Mouse (Mus musculus): Measurements from ENCODE around the gene Impdh1. TPM values are rescaled to one million over a fixed set of nuclear protein-coding genes. Genes with fewer than 3 reads are reported as not detected.

Impdh1 gene
- polyA plus RNA-seq, 1 experiment from 2014 or later = 48.4 TPM

- Histone ChIP-seq H3K27ac (ENCODE audit: low read length) (no peak overlapping the region), H3K4me3 (ENCODE audit: low read length) (no peak overlapping the region), H3K4me1 (ENCODE audit: control insufficient read depth, insufficient read depth, low read length) (peaks cover 8% of the 10 kb centered on the region), H3K9ac (ENCODE audit: low read length) (no peak overlapping the region), H3K27me3 (ENCODE audit: control insufficient read depth, insufficient read depth, low read length) (no peaks in the 10 kb centered on the region), H3K4me2 (ENCODE audit: low read depth, low read length) (no peak overlapping the region), H3K36me3 (ENCODE audit: control insufficient read depth, insufficient read depth) (peaks cover 22% of the 10 kb centered on the region), H3K9me3 (replicated peaks; ENCODE audit: control insufficient read depth, low read length) (no peaks in the 10 kb centered on the region)
- WGBS = 80% methylated on average over 5 of the region's 5 CpGs
- ATAC-seq (replicated peaks; ENCODE audit: extremely low read depth, insufficient read depth, low FRiP score) = no peak
Observed at GRCm38 (mm10) chr6:29207017-29207416, 9.1 kb downstream of the Impdh1 start.

- Histone ChIP-seq H3K36me3 (ENCODE audit: control insufficient read depth, insufficient read depth) (peaks cover 22% of the 10 kb centered on the region), H3K27ac (ENCODE audit: low read length) (no peak overlapping the region), H3K4me3 (ENCODE audit: low read length) (no peak overlapping the region), H3K9ac (ENCODE audit: low read length) (no peak overlapping the region), H3K27me3 (ENCODE audit: control insufficient read depth, insufficient read depth, low read length) (no peaks in the 10 kb centered on the region), H3K4me1 (ENCODE audit: control insufficient read depth, insufficient read depth, low read length) (peaks cover 4% of the 10 kb centered on the region), H3K9me3 (replicated peaks; ENCODE audit: control insufficient read depth, low read length) (no peaks in the 10 kb centered on the region), H3K4me2 (ENCODE audit: low read depth, low read length) (no peak overlapping the region)
- ATAC-seq (replicated peaks; ENCODE audit: extremely low read depth, insufficient read depth, low FRiP score) = no peak
- WGBS = 93% methylated on average over 10 of the region's 10 CpGs
Observed at GRCm38 (mm10) chr6:29206006-29206405, 10.2 kb downstream of the Impdh1 start.

- H3K9ac ChIP-seq (ENCODE audit: low read length) = no peak overlapping the region
- H3K9me3 ChIP-seq (replicated peaks; ENCODE audit: control insufficient read depth, low read length) = no peaks in the 10 kb centered on the region
- WGBS = 55% methylated on average over 15 of the region's 15 CpGs
- no peak overlapping the region for H3K4me3 ChIP-seq (ENCODE audit: low read length)
- H3K27ac ChIP-seq (ENCODE audit: low read length) = 0 out of 2 replicates have a peak overlapping the region, but pooled peaks have one; percentile 20
- no peaks in the 10 kb centered on the region for H3K27me3 ChIP-seq (ENCODE audit: control insufficient read depth, insufficient read depth, low read length)
- H3K36me3 ChIP-seq (ENCODE audit: control insufficient read depth, insufficient read depth) = peaks cover 22% of the 10 kb centered on the region
- ATAC-seq (replicated peaks; ENCODE audit: extremely low read depth, insufficient read depth, low FRiP score) = 0 out of 2 replicates have a peak, but pooled peaks have one; percentile 25
- peak overlapping the region; percentile 31; the same call in 1 of the 2 replicates for H3K4me2 ChIP-seq (ENCODE audit: low read depth, low read length)
- peaks cover 3% of the 10 kb centered on the region; the same call in 1 of the 2 replicates for H3K4me1 ChIP-seq (ENCODE audit: control insufficient read depth, insufficient read depth, low read length)
Observed at GRCm38 (mm10) chr6:29204932-29205614, 11.1 kb downstream of the Impdh1 start.

GRCm38 (mm10) chr6:29203861-29204585 is 12.1 kb downstream of the Impdh1 start:
- Histone ChIP-seq H3K27me3 (ENCODE audit: control insufficient read depth, insufficient read depth, low read length) (no peaks in the 10 kb centered on the region), H3K9me3 (replicated peaks; ENCODE audit: control insufficient read depth, low read length) (no peaks in the 10 kb centered on the region), H3K9ac (ENCODE audit: low read length) (no peak overlapping the region), H3K4me3 (ENCODE audit: low read length) (no peak overlapping the region), H3K36me3 (ENCODE audit: control insufficient read depth, insufficient read depth) (peaks cover 22% of the 10 kb centered on the region), H3K27ac (ENCODE audit: low read length) (no peak overlapping the region), H3K4me2 (ENCODE audit: low read depth, low read length) (no peak overlapping the region), H3K4me1 (ENCODE audit: control insufficient read depth, insufficient read depth, low read length) (peaks cover 3% of the 10 kb centered on the region; the same call in 1 of the 2 replicates)
- WGBS = 82% methylated on average over 6 of the region's 6 CpGs
- ATAC-seq (replicated peaks; ENCODE audit: extremely low read depth, insufficient read depth, low FRiP score) = no peak

- Histone ChIP-seq H3K36me3 (ENCODE audit: control insufficient read depth, insufficient read depth) (peaks cover 22% of the 10 kb centered on the region), H3K27me3 (ENCODE audit: control insufficient read depth, insufficient read depth, low read length) (no peaks in the 10 kb centered on the region), H3K4me2 (ENCODE audit: low read depth, low read length) (no peak overlapping the region), H3K9me3 (replicated peaks; ENCODE audit: control insufficient read depth, low read length) (no peaks in the 10 kb centered on the region), H3K9ac (ENCODE audit: low read length) (no peak overlapping the region), H3K4me1 (ENCODE audit: control insufficient read depth, insufficient read depth, low read length) (peaks cover 8% of the 10 kb centered on the region), H3K27ac (ENCODE audit: low read length) (no peak overlapping the region), H3K4me3 (ENCODE audit: low read length) (no peak overlapping the region)
- ATAC-seq (replicated peaks; ENCODE audit: extremely low read depth, insufficient read depth, low FRiP score) = no peak
- WGBS = 88% methylated on average over 13 of the region's 13 CpGs
Observed at GRCm38 (mm10) chr6:29203096-29203495, 13.1 kb downstream of the Impdh1 start.

- Histone ChIP-seq H3K4me3 (ENCODE audit: low read length) (no peak overlapping the region), H3K4me2 (ENCODE audit: low read depth, low read length) (no peak overlapping the region), H3K9ac (ENCODE audit: low read length) (no peak overlapping the region), H3K9me3 (replicated peaks; ENCODE audit: control insufficient read depth, low read length) (no peaks in the 10 kb centered on the region), H3K36me3 (ENCODE audit: control insufficient read depth, insufficient read depth) (peaks cover 22% of the 10 kb centered on the region), H3K27me3 (ENCODE audit: control insufficient read depth, insufficient read depth, low read length) (peaks cover 6% of the 10 kb centered on the region), H3K27ac (ENCODE audit: low read length) (no peak overlapping the region), H3K4me1 (ENCODE audit: control insufficient read depth, insufficient read depth, low read length) (peaks cover 8% of the 10 kb centered on the region)
- WGBS = 82% methylated on average over 8 of the region's 8 CpGs
- no peak for ATAC-seq (replicated peaks; ENCODE audit: extremely low read depth, insufficient read depth, low FRiP score)
Observed at GRCm38 (mm10) chr6:29201988-29202387, 14.2 kb downstream of the Impdh1 start.

- H3K36me3 ChIP-seq (ENCODE audit: control insufficient read depth, insufficient read depth) = peaks cover 21% of the 10 kb centered on the region
- no peak overlapping the region for H3K4me2 ChIP-seq (ENCODE audit: low read depth, low read length)
- H3K9me3 ChIP-seq (replicated peaks; ENCODE audit: control insufficient read depth, low read length) = no peaks in the 10 kb centered on the region
- H3K27me3 ChIP-seq (ENCODE audit: control insufficient read depth, insufficient read depth, low read length) = peaks cover 8% of the 10 kb centered on the region
- no peak overlapping the region for H3K27ac ChIP-seq (ENCODE audit: low read length)
- peaks cover 8% of the 10 kb centered on the region for H3K4me1 ChIP-seq (ENCODE audit: control insufficient read depth, insufficient read depth, low read length)
- WGBS = 89% methylated on average over 5 of the region's 5 CpGs
- H3K9ac ChIP-seq (ENCODE audit: low read length) = no peak overlapping the region
- no peak overlapping the region for H3K4me3 ChIP-seq (ENCODE audit: low read length)
- no peak for ATAC-seq (replicated peaks; ENCODE audit: extremely low read depth, insufficient read depth, low FRiP score)
Observed at GRCm38 (mm10) chr6:29201341-29201740, 14.8 kb downstream of the Impdh1 start.

GRCm38 (mm10) chr6:29200496-29200895 is 15.7 kb downstream of the Impdh1 start:
- H3K4me1 ChIP-seq (ENCODE audit: control insufficient read depth, insufficient read depth, low read length) = peaks cover 7% of the 10 kb centered on the region
- H3K4me2 ChIP-seq (ENCODE audit: low read depth, low read length) = no peak overlapping the region
- no peaks in the 10 kb centered on the region for H3K9me3 ChIP-seq (replicated peaks; ENCODE audit: control insufficient read depth, low read length)
- H3K27ac ChIP-seq (ENCODE audit: low read length) = no peak overlapping the region
- 60% methylated on average over 3 of the region's 3 CpGs for WGBS
- H3K36me3 ChIP-seq (ENCODE audit: control insufficient read depth, insufficient read depth) = peaks cover 14% of the 10 kb centered on the region
- no peak overlapping the region for H3K9ac ChIP-seq (ENCODE audit: low read length)
- peaks cover 8% of the 10 kb centered on the region for H3K27me3 ChIP-seq (ENCODE audit: control insufficient read depth, insufficient read depth, low read length)
- H3K4me3 ChIP-seq (ENCODE audit: low read length) = no peak overlapping the region
- no peak for ATAC-seq (replicated peaks; ENCODE audit: extremely low read depth, insufficient read depth, low FRiP score)

GRCm38 (mm10) chr6:29199223-29199855 is 16.8 kb downstream of the Impdh1 start:
- 39% methylated on average over 8 of the region's 8 CpGs for WGBS

More at GRCm38 (mm10) chr6:29199223-29199855, 16.8 kb downstream of the Impdh1 start:
- Histone ChIP-seq H3K9ac (ENCODE audit: low read length) (no peak overlapping the region), H3K9me3 (replicated peaks; ENCODE audit: control insufficient read depth, low read length) (no peaks in the 10 kb centered on the region), H3K27me3 (ENCODE audit: control insufficient read depth, insufficient read depth, low read length) (peaks cover 8% of the 10 kb centered on the region), H3K27ac (ENCODE audit: low read length) (no peak overlapping the region), H3K4me3 (ENCODE audit: low read length) (peak overlapping the region; percentile 43), H3K36me3 (ENCODE audit: control insufficient read depth, insufficient read depth) (peaks cover 10% of the 10 kb centered on the region), H3K4me2 (ENCODE audit: low read depth, low read length) (peak overlapping the region; percentile 65), H3K4me1 (ENCODE audit: control insufficient read depth, insufficient read depth, low read length) (peaks cover 4% of the 10 kb centered on the region)
- no peak for ATAC-seq (replicated peaks; ENCODE audit: extremely low read depth, insufficient read depth, low FRiP score)

Measured in heart, embryonic 16.5 days (tissue).